Mouse (Mus musculus) bone marrow macrophage, adult 2 months (primary cell): Measurements from ENCODE around the gene Ankrd35.

Source experiments
- CTCF ChIP-seq: IDR thresholded peaks from 2 replicates; pipeline ENCODE4 v1.5.1; 2012; ENCODE audit warnings: low read depth, mild to moderate bottlenecking, low read length, moderate library complexity
- POLR2A ChIP-seq: IDR thresholded peaks from 2 replicates; pipeline ENCODE4 v1.6.1; 2012; ENCODE audit warnings: mild to moderate bottlenecking, low read depth, low read length, borderline replicate concordance

GRCm38 (mm10) chr3:96647365-96647764, 22.6 kb upstream of the Ankrd35 start:
- TF ChIP-seq CTCF (no peak), POLR2A (no peak)
